Mouse (Mus musculus): ENCODE results near the gene Endod1. TPM values are rescaled to one million over a fixed set of nuclear protein-coding genes. Genes with fewer than 3 reads are reported as not detected.

Endod1 gene
- polyA plus RNA-seq, 1 experiment from 2014 or later, result 27.9 TPM

- H3K4me2 ChIP-seq (replicated peaks; ENCODE audit: low read depth, low read length), result no peak overlapping the region
- H3K4me1 ChIP-seq (ENCODE audit: control insufficient read depth, insufficient read depth, low read length), result peaks cover 6% of the 10 kb centered on the region; the same call in 1 of the 2 replicates
- H3K27me3 ChIP-seq (ENCODE audit: control insufficient read depth, insufficient read depth, low read length), result no peaks in the 10 kb centered on the region
- no peaks in the 10 kb centered on the region for H3K36me3 ChIP-seq (ENCODE audit: control insufficient read depth, insufficient read depth, low read length)
- no peak overlapping the region for H3K4me3 ChIP-seq (ENCODE audit: low read depth, low read length)
- H3K9me3 ChIP-seq (ENCODE audit: control insufficient read depth, low read depth, low read length), result no peaks in the 10 kb centered on the region
- H3K27ac ChIP-seq (ENCODE audit: low read length), result no peak overlapping the region
- no peak overlapping the region for H3K9ac ChIP-seq (replicated peaks; ENCODE audit: low read depth, low read length)
- 63% methylated on average over 9 of the region's 9 CpGs for WGBS
- no peak for ATAC-seq (ENCODE audit: insufficient number of reproducible peaks, insufficient read depth, low FRiP score, low read depth)
Observed at GRCm38 (mm10) chr9:14386831-14387230, 5.5 kb upstream of the Endod1 start.

- ATAC-seq (ENCODE audit: insufficient number of reproducible peaks, insufficient read depth, low FRiP score, low read depth), result no peak
- no peaks in the 10 kb centered on the region for H3K9me3 ChIP-seq (ENCODE audit: control insufficient read depth, low read depth, low read length)
- peaks cover 8% of the 10 kb centered on the region; the same call in 1 of the 2 replicates for H3K4me1 ChIP-seq (ENCODE audit: control insufficient read depth, insufficient read depth, low read length)
- H3K36me3 ChIP-seq (ENCODE audit: control insufficient read depth, insufficient read depth, low read length), result no peaks in the 10 kb centered on the region
- H3K27me3 ChIP-seq (ENCODE audit: control insufficient read depth, insufficient read depth, low read length), result no peaks in the 10 kb centered on the region
- H3K4me3 ChIP-seq (ENCODE audit: low read depth, low read length), result no peak overlapping the region
- WGBS, result 86% methylated on average over 8 of the region's 8 CpGs
- H3K27ac ChIP-seq (ENCODE audit: low read length), result no peak overlapping the region
- H3K9ac ChIP-seq (replicated peaks; ENCODE audit: low read depth, low read length), result no peak overlapping the region
- H3K4me2 ChIP-seq (replicated peaks; ENCODE audit: low read depth, low read length), result no peak overlapping the region
Observed at GRCm38 (mm10) chr9:14385665-14386064, 4.4 kb upstream of the Endod1 start.

- 87% methylated on average over 4 of the region's 4 CpGs for WGBS
- ATAC-seq (ENCODE audit: insufficient number of reproducible peaks, insufficient read depth, low FRiP score, low read depth), result no peak
- H3K9me3 ChIP-seq (ENCODE audit: control insufficient read depth, low read depth, low read length), result no peaks in the 10 kb centered on the region
- no peaks in the 10 kb centered on the region for H3K27me3 ChIP-seq (ENCODE audit: control insufficient read depth, insufficient read depth, low read length)
- no peak overlapping the region for H3K4me3 ChIP-seq (ENCODE audit: low read depth, low read length)
- H3K4me2 ChIP-seq (replicated peaks; ENCODE audit: low read depth, low read length), result no peak overlapping the region
- no peak overlapping the region for H3K9ac ChIP-seq (replicated peaks; ENCODE audit: low read depth, low read length)
- peaks cover 14% of the 10 kb centered on the region; the same call in 1 of the 2 replicates for H3K4me1 ChIP-seq (ENCODE audit: control insufficient read depth, insufficient read depth, low read length)
- H3K27ac ChIP-seq (ENCODE audit: low read length), result no peak overlapping the region
- H3K36me3 ChIP-seq (ENCODE audit: control insufficient read depth, insufficient read depth, low read length), result no peaks in the 10 kb centered on the region
Observed at GRCm38 (mm10) chr9:14383186-14383920, 2.0 kb upstream of the Endod1 start.

- Histone ChIP-seq H3K4me1 (ENCODE audit: control insufficient read depth, insufficient read depth, low read length) (peaks cover 14% of the 10 kb centered on the region; the same call in 1 of the 2 replicates), H3K27ac (ENCODE audit: low read length) (no peak overlapping the region), H3K27me3 (ENCODE audit: control insufficient read depth, insufficient read depth, low read length) (no peaks in the 10 kb centered on the region), H3K4me3 (ENCODE audit: low read depth, low read length) (no peak overlapping the region), H3K36me3 (ENCODE audit: control insufficient read depth, insufficient read depth, low read length) (no peaks in the 10 kb centered on the region), H3K9me3 (ENCODE audit: control insufficient read depth, low read depth, low read length) (no peaks in the 10 kb centered on the region), H3K4me2 (replicated peaks; ENCODE audit: low read depth, low read length) (no peak overlapping the region; the same call in 1 of the 2 replicates), H3K9ac (replicated peaks; ENCODE audit: low read depth, low read length) (no peak overlapping the region)
- 63% methylated on average over 5 of the region's 5 CpGs for WGBS
- ATAC-seq (ENCODE audit: insufficient number of reproducible peaks, insufficient read depth, low FRiP score, low read depth), result no peak
Observed at GRCm38 (mm10) chr9:14382256-14382791, 1.0 kb upstream of the Endod1 start.

- peak overlapping the region; percentile 84 for H3K27ac ChIP-seq (ENCODE audit: low read length)
- ATAC-seq (ENCODE audit: insufficient number of reproducible peaks, insufficient read depth, low FRiP score, low read depth), result peak; percentile 93
- peak overlapping the region; percentile 71 for H3K4me3 ChIP-seq (ENCODE audit: low read depth, low read length)
- no peaks in the 10 kb centered on the region for H3K9me3 ChIP-seq (ENCODE audit: control insufficient read depth, low read depth, low read length)
- peaks cover 14% of the 10 kb centered on the region; the same call in 1 of the 2 replicates for H3K4me1 ChIP-seq (ENCODE audit: control insufficient read depth, insufficient read depth, low read length)
- no peaks in the 10 kb centered on the region for H3K27me3 ChIP-seq (ENCODE audit: control insufficient read depth, insufficient read depth, low read length)
- WGBS, result under 1% methylated on average over 63 of the region's 76 CpGs
- H3K9ac ChIP-seq (replicated peaks; ENCODE audit: low read depth, low read length), result peak overlapping the region; percentile 59
- H3K36me3 ChIP-seq (ENCODE audit: control insufficient read depth, insufficient read depth, low read length), result no peaks in the 10 kb centered on the region
- peak overlapping the region; percentile 84 for H3K4me2 ChIP-seq (replicated peaks; ENCODE audit: low read depth, low read length)
Observed at GRCm38 (mm10) chr9:14380386-14381285, 671 bp downstream of the Endod1 start.

GRCm38 (mm10) chr9:14379769-14380385 is 1.4 kb downstream of the Endod1 start:
- peak overlapping the region; percentile 71 for H3K4me3 ChIP-seq (ENCODE audit: low read depth, low read length)
- H3K4me1 ChIP-seq (ENCODE audit: control insufficient read depth, insufficient read depth, low read length), result peaks cover 14% of the 10 kb centered on the region; the same call in 1 of the 2 replicates
- 0 out of 2 replicates have a peak, but pooled peaks have one; percentile 1 for ATAC-seq (ENCODE audit: insufficient number of reproducible peaks, insufficient read depth, low FRiP score, low read depth)
- WGBS, result 19% methylated on average over 8 of the region's 8 CpGs
- H3K27ac ChIP-seq (ENCODE audit: low read length), result peak overlapping the region; percentile 84; the same call in 1 of the 2 replicates
- H3K4me2 ChIP-seq (replicated peaks; ENCODE audit: low read depth, low read length), result peak overlapping the region; percentile 84
- no peaks in the 10 kb centered on the region for H3K9me3 ChIP-seq (ENCODE audit: control insufficient read depth, low read depth, low read length)
- H3K9ac ChIP-seq (replicated peaks; ENCODE audit: low read depth, low read length), result peak overlapping the region; percentile 59
- no peaks in the 10 kb centered on the region for H3K36me3 ChIP-seq (ENCODE audit: control insufficient read depth, insufficient read depth, low read length)
- no peaks in the 10 kb centered on the region for H3K27me3 ChIP-seq (ENCODE audit: control insufficient read depth, insufficient read depth, low read length)

GRCm38 (mm10) chr9:14378151-14378550 is 3.2 kb downstream of the Endod1 start:
- Histone ChIP-seq H3K27me3 (ENCODE audit: control insufficient read depth, insufficient read depth, low read length) (no peaks in the 10 kb centered on the region), H3K4me2 (replicated peaks; ENCODE audit: low read depth, low read length) (no peak overlapping the region), H3K27ac (ENCODE audit: low read length) (no peak overlapping the region), H3K4me1 (ENCODE audit: control insufficient read depth, insufficient read depth, low read length) (peaks cover 14% of the 10 kb centered on the region; the same call in 1 of the 2 replicates), H3K9me3 (ENCODE audit: control insufficient read depth, low read depth, low read length) (no peaks in the 10 kb centered on the region), H3K4me3 (ENCODE audit: low read depth, low read length) (no peak overlapping the region), H3K9ac (replicated peaks; ENCODE audit: low read depth, low read length) (no peak overlapping the region), H3K36me3 (ENCODE audit: control insufficient read depth, insufficient read depth, low read length) (no peaks in the 10 kb centered on the region)
- no peak for ATAC-seq (ENCODE audit: insufficient number of reproducible peaks, insufficient read depth, low FRiP score, low read depth)
- WGBS, result 88% methylated on average over 2 of the region's 2 CpGs

GRCm38 (mm10) chr9:14376149-14376548 is 5.2 kb downstream of the Endod1 start:
- H3K4me2 ChIP-seq (replicated peaks; ENCODE audit: low read depth, low read length), result no peak overlapping the region
- no peak overlapping the region for H3K4me3 ChIP-seq (ENCODE audit: low read depth, low read length)
- H3K9ac ChIP-seq (replicated peaks; ENCODE audit: low read depth, low read length), result no peak overlapping the region
- 86% methylated on average over 4 of the region's 4 CpGs for WGBS
- H3K4me1 ChIP-seq (ENCODE audit: control insufficient read depth, insufficient read depth, low read length), result peaks cover 5% of the 10 kb centered on the region; the same call in 1 of the 2 replicates
- H3K27me3 ChIP-seq (ENCODE audit: control insufficient read depth, insufficient read depth, low read length), result no peaks in the 10 kb centered on the region
- no peak overlapping the region for H3K27ac ChIP-seq (ENCODE audit: low read length)
- no peaks in the 10 kb centered on the region for H3K36me3 ChIP-seq (ENCODE audit: control insufficient read depth, insufficient read depth, low read length)
- H3K9me3 ChIP-seq (ENCODE audit: control insufficient read depth, low read depth, low read length), result no peaks in the 10 kb centered on the region
- no peak for ATAC-seq (ENCODE audit: insufficient number of reproducible peaks, insufficient read depth, low FRiP score, low read depth)
